Mouse (Mus musculus): Measurements from ENCODE around the gene Rbfox1.

The Rbfox1 gene

DNA sequence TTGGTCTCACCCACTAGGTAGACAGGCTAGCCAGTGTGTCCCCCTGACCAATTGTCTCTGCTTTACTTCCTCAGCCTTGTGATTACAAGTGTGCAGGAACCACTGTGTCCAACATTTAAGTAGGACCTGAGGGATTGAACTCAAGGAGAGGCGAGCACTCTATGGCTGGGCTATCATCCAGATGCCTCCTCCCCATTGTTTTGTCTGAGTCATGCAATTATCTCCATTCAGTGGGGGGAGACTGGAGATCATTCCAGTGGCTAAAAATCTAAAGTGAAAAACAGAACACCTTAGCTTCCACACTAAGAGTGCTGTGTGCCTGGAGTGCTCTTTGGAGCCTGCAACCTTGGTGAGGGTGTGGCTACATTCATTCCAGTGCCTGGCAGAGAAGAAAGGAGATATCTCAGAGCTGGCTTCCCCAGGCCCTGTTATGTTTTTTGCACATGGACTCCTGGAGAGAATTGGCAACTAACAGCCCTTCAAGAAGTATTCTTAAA is 594.0 kb downstream of the Rbfox1 start:
- in situ Hi-C loops (cut with MboI, MseI) = loop anchor here (5.0 to 10.0 kb wide), 2 partner anchors 1004 to 1007 kb away; no protein-coding TSS in a partner anchor

DNA sequence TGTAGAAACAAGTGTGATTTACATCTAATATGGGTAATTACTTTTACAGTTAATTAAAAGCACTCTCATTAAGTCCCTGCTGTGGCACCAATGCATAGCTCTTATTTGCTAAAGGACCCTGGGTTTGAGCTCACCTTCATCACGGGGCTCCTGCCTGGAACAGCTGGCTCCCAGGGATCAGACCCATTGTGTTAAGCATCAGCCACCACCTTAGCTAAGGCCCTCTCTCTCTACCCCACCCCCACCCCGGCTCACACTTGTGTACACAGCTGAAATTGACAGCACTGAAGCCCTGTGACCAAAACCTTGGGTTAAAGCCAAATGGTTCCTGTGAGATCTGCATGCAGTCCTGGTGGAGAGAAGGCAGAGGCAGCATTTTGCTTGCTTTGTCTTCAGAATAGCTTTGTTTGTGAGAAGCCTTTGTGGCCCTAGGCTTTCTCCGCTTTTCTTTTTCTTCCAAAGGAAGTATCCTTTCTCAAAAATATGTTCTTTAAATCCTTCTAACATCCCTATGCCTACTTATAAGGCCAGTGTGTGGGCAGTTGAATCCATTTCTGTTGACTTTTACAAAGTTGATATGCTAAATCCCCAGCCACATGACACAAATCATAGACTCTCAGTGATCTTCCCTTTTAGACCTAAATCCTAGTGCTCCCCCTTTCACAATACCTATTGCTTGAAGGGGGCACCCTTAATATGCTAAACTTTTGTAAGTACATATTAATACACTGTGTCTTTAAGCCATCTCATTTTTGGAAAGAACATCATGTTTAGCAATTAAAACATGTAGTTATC is 594.7 kb downstream of the Rbfox1 start:
- in situ Hi-C loops (cut with MboI, MseI) = loop anchor here (5.0 to 10.0 kb wide), 3 partner anchors 1005 to 1155 kb away; no protein-coding TSS in a partner anchor

DNA sequence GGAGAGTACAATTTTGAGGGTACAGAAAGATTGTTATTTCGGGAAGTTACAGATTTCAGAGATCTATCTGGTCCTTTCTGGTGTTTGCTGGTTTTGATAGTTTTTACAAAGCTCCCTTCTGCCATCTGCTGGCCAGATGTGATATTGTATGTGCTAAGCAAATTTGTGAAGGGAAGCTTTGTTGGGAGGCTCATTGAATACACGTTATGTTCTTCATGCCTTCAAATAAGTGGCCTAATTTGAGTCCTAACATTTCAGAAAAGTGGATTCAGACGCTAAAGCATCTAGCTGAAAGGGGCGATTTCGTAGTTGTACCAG is 595.2 kb downstream of the Rbfox1 start:
- in situ Hi-C loops (cut with MboI, MseI) = loop anchor here in 1 of 2 experiments (10.0 kb wide), 1 partner anchor 1156 kb away; no protein-coding TSS in a partner anchor

DNA sequence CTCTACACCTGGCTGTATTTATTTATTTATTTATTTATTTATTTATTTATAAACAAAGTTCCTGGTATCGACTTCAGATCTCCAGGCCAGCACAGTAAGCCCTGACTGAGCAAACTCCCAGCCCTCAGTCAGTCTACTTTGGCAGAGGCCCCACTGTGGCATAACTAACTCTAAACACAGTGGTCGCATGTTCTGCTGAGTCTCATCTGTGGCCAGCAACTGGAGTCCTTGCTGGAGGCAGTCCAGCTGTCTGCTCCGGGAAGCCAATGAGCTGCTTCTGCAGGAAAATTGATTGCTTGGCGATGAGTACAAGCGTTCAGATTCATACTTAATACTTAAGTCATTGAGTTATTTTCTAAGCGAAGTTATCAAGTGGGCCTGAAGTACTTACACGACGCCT is 598.5 kb downstream of the Rbfox1 start:
- in situ Hi-C loops (cut with MboI, MseI) = loop anchor here in 1 of 2 experiments (10.0 kb wide), 1 partner anchor 1159 kb away; no protein-coding TSS in a partner anchor

DNA sequence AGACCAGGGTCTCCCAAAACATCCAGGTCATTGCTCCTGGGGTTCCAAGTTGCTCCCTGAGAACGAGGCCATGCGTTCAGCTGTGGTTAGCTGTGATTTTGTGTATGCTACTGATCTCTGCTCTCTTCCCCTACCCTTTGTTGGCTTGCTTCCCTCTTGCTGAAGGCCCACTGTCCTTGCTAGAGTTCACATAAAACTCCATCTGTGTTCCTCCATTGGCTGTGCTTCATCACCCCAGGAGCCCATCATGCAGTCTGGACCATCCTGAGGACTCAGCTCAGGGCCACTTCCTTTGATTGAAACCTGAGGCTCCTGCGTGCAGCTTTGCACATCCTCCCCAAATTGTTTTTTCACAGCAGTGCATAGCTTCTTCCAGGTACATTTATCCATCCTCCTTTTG is 600.5 kb downstream of the Rbfox1 start:
- in situ Hi-C loops (cut with MboI, MseI) = loop anchor here in 1 of 2 experiments (10.0 kb wide), 1 partner anchor 1161 kb away; no protein-coding TSS in a partner anchor

DNA sequence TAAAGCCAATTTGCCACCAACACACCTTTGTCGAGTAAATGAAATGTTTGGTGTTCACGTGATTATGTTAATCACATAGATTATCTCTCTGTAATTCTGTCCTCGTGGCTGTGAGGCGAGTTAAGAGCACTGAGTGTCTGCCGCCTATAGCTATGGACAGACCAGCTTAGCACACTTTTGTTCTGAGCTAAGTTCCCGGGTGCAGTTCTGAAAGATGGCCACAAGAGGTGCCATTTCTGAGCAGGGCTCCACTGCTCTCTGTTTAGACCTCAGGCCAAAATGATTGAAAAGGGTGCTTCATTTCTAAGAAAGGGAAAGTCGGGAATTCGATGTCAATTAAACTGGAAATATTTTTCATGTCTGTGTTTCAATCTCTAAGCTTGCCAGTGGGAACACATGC is 617.1 kb downstream of the Rbfox1 start:
- in situ Hi-C loops (cut with MboI, MseI) = no loop called here

DNA sequence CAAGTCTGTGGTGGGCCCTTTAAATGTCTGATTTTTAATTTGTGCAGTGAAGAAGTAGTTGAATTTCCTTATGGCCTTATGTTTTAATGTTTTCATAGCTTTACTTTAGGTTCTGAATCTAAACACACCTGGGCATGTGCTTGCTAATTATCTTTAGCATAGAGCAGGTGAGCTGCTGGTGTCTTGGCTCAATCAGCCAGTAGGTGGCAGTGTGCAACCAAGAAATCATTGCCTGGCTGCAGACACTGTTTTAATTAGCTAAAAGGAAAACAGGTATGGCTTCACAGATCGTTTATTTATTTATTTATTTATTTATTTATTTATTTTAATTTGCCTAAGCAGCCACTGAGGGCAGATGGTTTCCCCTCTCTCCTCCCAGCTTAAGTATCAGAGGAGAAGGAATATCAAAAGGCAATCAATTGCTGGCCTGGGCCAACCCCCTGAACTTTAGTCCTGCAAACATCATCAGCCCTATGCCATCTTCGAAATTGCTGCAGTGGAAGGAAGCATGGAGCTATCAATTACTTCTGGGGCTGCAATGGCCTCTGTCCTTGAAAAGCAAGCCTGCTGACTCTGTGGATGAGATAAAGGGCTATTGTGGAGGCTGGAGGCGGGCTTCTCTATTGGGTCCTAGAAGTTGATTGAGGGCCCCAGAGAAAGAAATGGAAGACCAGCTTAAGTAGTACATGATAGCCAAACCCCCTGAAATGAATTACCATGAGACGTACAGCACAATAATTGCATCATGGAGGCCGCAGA is 618.6 kb downstream of the Rbfox1 start:
- in situ Hi-C loops (cut with MboI, MseI) = no loop called here

DNA sequence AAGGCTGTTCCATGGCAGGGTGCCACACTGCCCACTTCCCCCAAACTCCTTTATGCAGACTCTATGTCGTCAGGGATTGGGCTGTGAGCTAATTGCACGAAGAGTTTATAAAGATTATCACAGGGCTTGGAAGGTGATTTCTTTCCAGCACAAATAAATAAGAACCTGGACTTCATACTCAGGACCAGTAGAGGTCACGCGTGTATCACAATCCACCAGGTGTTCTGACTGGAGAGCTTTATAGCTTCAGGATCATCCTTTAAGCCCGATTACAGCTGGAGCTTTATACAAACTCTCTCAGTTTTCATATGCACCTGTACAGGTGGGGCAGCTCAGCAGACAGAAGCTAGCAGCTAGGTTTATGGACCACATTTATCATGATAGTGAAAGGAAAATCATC is 623.8 kb downstream of the Rbfox1 start:
- in situ Hi-C loops (cut with MboI, MseI) = no loop called here

DNA sequence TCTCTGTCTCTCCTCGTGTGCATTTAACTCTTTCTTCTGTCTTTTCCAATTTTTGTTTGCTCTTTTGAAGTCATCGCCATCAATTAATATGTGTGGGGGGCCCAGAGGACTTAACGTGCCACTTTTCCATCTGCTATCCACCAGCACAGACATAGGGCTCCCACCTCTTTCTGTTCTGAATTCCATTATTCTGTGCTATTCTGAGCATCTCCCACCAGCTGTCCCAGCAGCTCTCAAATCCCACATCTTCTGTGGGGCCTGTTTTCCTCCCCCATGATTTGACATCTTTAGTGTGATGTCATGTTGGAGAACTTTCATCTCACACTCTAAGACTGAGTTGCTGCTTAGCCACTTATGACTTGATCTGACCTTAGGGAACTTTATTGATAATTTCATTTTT is 634.3 kb downstream of the Rbfox1 start:
- in situ Hi-C loops (cut with MboI, MseI) = no loop called here

DNA sequence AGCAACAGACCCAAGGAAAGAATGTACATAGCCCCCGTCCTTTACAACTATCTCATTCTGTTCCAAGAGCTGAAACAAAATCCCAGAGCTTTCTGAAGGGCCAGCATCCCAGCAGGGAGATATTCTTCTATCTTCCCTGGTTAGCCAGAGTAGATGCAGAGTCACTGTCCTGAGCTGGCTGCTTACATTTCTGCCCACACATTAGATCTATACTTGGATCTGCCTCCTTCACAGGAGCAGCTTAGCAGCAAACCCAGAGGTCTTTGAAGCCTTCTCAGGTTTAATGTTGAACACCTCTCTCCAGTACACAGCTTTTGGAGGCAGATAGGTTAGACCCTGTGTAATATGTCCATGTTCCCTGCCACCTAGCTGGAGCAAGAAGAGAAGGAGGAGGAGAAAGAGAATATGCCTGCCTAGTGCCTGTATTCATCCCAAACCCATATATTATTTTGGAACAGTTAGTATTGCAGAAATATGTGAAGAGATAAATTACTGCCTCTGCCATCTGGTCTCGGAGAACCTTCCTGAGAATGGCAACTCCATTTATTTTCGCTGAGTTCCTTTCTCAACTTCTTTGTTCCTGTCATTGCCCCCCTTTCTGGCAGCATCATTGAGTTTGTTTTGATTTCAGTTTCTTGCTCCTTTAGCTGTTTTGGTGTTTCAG is 640.5 kb downstream of the Rbfox1 start:
- in situ Hi-C loops (cut with MboI, MseI) = no loop called here

DNA sequence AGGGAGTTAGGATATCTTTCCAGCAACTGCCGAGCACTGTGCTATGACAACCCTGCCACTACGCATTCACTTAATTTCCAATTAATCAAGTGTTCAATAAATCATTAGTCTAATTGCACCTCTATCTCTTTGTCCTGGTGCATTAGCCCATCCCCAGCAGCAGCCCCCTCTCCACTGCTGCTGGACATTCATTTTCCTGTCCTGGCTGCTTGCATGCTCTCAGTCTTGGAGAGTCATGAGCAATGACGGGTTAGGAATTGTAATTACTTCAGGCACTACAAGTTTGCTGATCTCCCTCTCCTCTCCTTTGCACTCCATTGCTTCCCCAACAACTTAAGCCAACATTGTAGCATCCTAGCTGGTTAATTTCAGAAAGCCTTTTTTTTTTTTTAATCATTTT is 646.3 kb downstream of the Rbfox1 start:
- in situ Hi-C loops (cut with MboI, MseI) = no loop called here

DNA sequence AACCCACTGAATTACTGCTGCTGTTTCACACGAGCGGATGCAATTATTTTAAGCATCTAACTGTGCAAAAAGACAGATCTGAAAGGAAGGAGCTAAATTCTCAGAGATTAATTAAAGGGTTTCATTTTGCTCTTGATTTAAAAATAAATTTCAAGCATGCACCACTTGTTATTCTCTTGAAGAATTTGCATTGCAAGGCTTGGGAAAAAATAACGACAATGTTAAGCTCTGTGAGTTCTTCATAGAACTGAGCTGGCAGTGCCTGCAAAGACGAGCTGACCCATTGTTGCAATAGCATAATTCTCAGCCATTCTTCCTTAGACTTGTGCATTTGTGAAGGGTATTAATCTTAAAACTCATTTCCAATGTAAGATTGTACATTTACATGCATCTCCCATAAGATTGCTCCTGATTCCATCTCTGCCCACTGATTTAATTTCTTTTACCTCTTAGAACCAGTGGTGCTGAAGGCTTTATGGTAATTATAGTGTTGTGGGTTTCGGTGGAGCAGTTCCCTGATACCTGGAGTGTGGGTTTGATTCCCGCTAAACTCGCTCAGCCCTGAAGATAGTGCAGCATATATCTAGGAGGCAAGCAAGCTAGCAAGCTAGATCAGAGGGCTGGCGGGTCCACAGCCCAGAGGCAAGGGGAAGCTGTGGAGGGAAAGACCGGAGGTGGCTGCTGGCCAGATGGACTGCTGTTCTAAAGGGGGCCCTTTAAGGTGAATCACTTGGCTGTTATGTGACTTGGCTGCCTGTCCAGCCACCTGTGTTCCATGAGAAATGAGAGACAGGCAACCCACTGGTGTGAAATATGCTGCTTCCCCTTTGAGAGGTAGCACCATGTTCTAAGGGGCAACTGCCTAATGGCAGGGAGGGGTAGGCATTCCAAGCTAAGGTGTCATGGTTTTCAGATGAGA is 647.2 kb downstream of the Rbfox1 start:
- in situ Hi-C loops (cut with MboI, MseI) = no loop called here

DNA sequence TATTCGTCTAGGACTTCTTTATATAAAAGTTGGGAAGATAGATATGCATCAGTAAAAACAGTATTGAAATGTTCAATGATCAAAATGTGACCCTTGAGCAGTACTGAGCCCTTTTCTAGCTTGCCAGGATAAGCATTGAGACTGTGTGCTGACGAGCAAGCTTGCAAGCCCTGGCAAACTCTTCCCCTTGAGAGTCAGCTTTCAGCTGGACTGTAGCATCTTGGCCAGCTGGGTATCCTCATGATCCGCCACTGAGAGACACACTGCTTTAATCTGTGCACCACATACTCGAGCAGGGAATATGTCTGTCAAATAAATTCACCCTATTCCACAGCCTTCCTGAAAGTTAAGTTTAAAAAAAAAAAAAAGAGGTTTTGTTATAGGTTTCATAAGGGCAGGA is 670.6 kb downstream of the Rbfox1 start:
- in situ Hi-C loops (cut with MboI, MseI) = no loop called here

DNA sequence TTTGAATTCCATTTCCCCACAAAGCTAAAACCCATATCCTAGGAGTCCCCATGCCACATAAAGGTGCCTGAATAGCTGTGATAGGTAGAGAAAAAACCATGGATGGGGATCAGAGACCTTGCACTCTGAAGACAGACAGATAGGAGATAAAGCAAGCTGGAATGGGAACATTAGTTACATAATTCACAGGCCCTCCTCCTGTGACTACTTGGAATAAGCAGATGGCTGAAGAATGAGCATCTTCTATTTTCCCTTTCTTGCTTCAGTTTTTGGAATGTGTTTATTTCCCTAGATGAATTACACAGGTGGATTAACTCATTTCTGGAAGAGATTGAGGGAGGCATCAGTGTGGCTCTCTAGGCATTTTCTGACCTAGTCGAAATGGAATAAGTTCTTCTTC is 672.6 kb downstream of the Rbfox1 start:
- in situ Hi-C loops (cut with MboI, MseI) = no loop called here

DNA sequence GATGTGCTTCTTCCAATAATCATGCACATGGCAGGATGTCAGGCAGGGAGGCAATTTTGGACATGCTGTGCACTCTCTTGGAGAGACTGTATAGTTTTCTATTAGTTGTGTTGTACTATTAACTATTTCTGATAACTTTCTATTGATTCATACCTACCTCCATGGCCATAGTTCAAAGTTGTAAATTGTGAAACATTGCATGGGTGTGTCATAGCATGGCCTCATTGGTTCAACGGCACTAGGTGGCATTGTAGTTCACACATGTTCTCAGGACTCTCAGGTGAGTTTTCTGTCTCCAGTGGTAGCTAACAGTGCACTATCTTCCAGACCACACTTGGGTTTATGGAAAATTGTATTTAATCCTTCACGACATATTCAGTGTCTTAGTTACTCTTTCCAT is 699.5 kb downstream of the Rbfox1 start:
- in situ Hi-C loops (cut with MboI, MseI) = no loop called here

DNA sequence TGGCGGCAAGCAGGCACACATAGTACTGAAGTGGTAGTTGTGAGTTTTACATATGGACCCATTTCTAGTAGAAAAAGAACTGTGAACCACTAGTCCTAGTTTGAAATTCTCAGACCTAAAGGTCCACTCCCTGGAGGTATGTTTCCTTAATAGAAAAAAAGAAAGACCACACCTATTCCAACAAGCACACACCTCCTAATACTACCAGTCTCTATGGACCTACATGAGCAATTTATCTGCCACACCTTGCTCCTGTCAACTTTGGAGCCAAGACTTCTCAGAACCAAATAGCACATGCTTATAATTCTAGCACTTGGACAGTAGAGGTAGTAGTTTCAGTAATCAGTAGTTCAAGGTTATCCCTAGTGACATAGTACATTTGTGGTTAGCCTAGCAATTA is 700.0 kb downstream of the Rbfox1 start:
- in situ Hi-C loops (cut with MboI, MseI) = no loop called here

DNA sequence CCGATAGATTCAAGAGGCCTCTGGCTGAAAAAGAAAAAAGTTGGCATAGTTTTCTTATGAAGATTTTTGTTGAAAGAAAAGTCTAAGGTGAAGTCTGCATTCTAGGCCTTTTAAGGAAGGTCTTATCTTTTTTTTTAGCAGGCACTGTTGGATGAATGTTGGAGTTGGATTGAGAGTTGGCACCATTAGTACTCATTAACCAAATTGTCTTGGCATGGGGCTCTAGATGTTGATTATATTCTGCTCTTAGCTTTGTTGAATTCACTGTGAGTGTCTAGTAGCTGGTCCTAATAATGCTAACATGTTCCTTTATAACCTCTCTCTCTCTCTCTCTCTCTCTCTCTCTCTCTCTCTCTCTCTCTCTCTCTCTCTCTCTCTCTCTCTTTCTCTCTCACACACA is 731.4 kb downstream of the Rbfox1 start:
- in situ Hi-C loops (cut with MboI, MseI) = no loop called here

DNA sequence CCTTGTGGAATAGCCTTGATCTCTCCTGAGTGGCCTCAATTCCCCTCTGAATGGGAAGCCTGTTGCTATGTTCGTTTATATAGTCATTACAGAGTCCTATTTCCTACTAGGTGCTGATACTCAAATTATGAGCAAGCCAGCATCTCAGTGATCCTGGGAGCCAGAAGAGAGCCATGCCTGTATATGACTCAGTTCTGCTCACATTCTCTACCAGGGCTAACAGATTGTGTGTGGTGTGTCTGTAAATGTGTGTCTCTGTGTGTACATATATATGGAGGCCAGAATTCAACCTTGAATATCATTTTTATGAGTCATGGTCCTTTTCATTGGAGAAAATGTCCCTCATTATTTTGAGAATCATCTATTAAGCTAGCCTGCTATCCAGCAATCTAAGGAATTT is 755.2 kb downstream of the Rbfox1 start:
- in situ Hi-C loops (cut with MboI, MseI) = no loop called here

DNA sequence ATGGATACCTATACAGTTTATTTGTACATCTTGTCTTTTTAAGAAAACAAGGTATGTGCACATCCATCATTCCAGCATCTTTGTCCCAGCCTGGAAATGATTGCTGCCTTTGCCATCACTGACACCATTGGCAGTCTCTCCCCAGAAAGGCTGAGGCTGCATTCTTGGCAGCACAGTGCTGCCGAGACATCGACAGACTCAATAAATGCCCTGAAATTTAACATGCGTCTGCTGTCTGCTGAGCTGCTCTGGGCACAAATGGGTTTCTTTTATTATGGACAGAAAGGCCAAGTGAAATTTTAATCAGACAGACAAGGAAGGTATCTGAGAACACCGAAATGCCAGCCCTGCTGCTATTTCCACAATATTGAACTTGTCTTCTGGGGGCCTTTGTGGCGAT is 761.8 kb downstream of the Rbfox1 start:
- in situ Hi-C loops (cut with MboI, MseI) = no loop called here

DNA sequence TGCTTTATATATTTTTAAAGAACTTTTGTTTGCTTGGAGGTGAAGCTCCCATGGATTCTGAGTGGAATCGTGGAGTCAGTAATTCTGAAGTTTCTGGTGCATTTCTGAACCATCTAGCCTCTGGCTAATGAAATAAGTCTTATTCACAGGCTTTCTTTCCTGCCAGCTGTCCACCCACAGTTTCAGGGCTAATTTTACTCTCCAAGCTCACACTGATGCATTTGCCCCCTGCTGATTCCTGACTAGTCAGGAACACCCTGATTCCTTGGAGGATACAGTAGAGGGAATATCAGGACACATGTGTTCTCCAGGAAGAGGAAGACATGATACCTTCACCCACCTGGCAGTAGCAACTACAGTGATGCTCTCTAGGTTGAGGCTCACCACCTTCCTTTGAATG is 763.6 kb downstream of the Rbfox1 start:
- in situ Hi-C loops (cut with MboI, MseI) = no loop called here

DNA sequence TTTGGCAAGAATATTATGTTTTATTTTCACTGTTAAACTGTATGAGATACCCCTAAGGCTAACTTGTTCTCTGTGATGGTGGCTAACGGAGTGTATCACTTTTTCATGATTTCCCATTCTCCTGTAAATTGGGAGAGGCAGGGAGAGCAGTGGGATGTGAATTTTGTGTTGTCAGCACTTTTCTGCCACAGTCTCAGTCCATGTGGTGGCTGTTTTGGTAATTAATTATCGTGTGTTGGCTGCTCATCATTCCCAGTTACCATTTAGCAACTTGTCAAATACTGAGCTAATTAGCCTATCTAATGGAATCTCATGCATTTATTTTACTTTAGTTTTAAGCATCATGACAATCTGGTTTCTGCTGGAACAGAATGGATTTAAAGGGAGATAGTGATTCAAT is 773.4 kb downstream of the Rbfox1 start:
- in situ Hi-C loops (cut with MboI, MseI) = no loop called here
